Mouse (Mus musculus) heart, embryonic 12.5 days (tissue): Measurements from ENCODE around the gene Impdh1. TPM values are rescaled to one million over a fixed set of nuclear protein-coding genes. Genes with fewer than 3 reads are reported as not detected.

Experiments used
- ATAC-seq: fragments of 200-750 bp; cut with Nextera tagmentation; 2 replicates; pipeline ENCODE4 v1.8.0; 2017; ENCODE audit warnings: moderate TSS enrichment, moderate library complexity; ENCODE audit not compliant: insufficient number of reproducible peaks, low FRiP score
- H3K27ac ChIP-seq: fragments of 300-500 bp; sonication (generic); 2 replicates; pipeline ENCODE4 v1.5.1; 2016; ENCODE audit warnings: mild to moderate bottlenecking, moderate library complexity; ENCODE audit not compliant: poor library complexity, severe bottlenecking
- H3K27me3 ChIP-seq: fragments of 300-500 bp; sonication (generic); replicated peaks from 2 replicates; pipeline ENCODE4 v1.6.1; 2016; ENCODE audit warnings: mild to moderate bottlenecking, moderate library complexity
- H3K36me3 ChIP-seq: fragments of 300-500 bp; sonication (generic); 2 replicates; pipeline ENCODE4 v1.6.1; 2016; ENCODE audit warnings: mild to moderate bottlenecking, moderate library complexity
- H3K4me1 ChIP-seq: fragments of 300-500 bp; sonication (generic); replicated peaks from 2 replicates; pipeline ENCODE4 v1.6.1; 2016; ENCODE audit warnings: mild to moderate bottlenecking
- H3K4me2 ChIP-seq: fragments of 300-500 bp; sonication (generic); 2 replicates; pipeline ENCODE4 v1.6.1; 2016; ENCODE audit warnings: mild to moderate bottlenecking, moderate library complexity
- H3K4me3 ChIP-seq: fragments of 300-500 bp; sonication (generic); 2 replicates; pipeline ENCODE4 v1.5.1; 2016; ENCODE audit warnings: mild to moderate bottlenecking
- H3K9ac ChIP-seq: fragments of 300-500 bp; sonication (generic); 2 replicates; pipeline ENCODE4 v1.6.1; 2016; ENCODE audit warnings: mild to moderate bottlenecking, moderate library complexity
- H3K9me3 ChIP-seq: fragments of 300-500 bp; sonication (generic); replicated peaks from 2 replicates; pipeline ENCODE4 v1.6.1; 2016; ENCODE audit warnings: mild to moderate bottlenecking, moderate library complexity
- WGBS: fragments of 180-500 bp; shearing (Covaris S2); methylation state at CpG from one replicate; pipeline ENCODE4 v1.1.7; 2016; 5-methylcytosine and 5-hydroxymethylcytosine counted together
- microRNA-seq: library from miRNA; unstranded; fragments of <30 nt; microRNA quantifications from one replicate; pipeline ENCODE4, GENCODE M21; 2017
- polyA plus RNA-seq: library from polyadenylated mRNA; unstranded; fragments of >200 nt; fragmentation: Nextera tagmentation; extraction: Ambion mirVana; gene quantifications from 2 replicates; pipeline ENCODE4 v1.2.1, GENCODE M21; 2016

Gene Impdh1
- polyA plus RNA-seq, 1 experiment from 2014 or later: 40.8 TPM

DNA sequence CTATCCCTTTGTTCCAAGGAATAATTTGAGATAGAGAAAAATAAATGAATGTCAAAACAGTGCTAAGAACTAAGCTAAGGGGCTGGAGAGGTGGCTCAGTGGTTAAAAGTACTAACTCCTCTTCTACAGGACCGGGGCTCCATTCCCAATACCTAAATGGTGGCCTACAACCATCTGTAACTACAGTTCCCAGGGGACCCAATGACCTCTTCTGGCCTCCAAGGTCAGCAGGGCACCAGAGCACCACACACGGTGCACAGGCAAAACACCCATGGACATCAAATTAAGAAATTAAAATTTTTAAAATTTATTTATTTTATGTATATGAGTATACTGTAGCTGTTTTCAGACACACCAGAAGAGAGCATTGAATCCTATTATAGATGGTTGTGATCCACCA, 55.4 kb downstream of the Impdh1 start:
- Histone ChIP-seq H3K36me3 (peaks cover 42% of the 10 kb centered on the region), H3K27me3 (no peaks in the 10 kb centered on the region), H3K4me1 (peaks cover 9% of the 10 kb centered on the region), H3K9ac (no peak overlapping the region), H3K4me3 (no peak overlapping the region), H3K27ac (no peak overlapping the region), H3K9me3 (no peaks in the 10 kb centered on the region), H3K4me2 (no peak overlapping the region)
- WGBS: 91% methylated on average over 2 of the region's 2 CpGs
- ATAC-seq: no peak

GRCm38 (mm10) chr6:29156326-29156725, 59.8 kb downstream of the Impdh1 start:
- H3K4me3 ChIP-seq: no peak overlapping the region
- H3K9ac ChIP-seq: no peak overlapping the region
- H3K36me3 ChIP-seq: peaks cover 79% of the 10 kb centered on the region
- ATAC-seq: no peak
- no peaks in the 10 kb centered on the region for H3K9me3 ChIP-seq
- H3K4me1 ChIP-seq: no peaks in the 10 kb centered on the region
- WGBS: 91% methylated on average over 5 of the region's 5 CpGs
- H3K4me2 ChIP-seq: no peak overlapping the region
- no peak overlapping the region for H3K27ac ChIP-seq
- H3K27me3 ChIP-seq: no peaks in the 10 kb centered on the region

Small RNA genes within 50 kb of the gene (microRNA-seq; reads per million reads assigned to microRNA genes)
- gene Gm24303: not detected

Other genes starting within 250 kb of the Impdh1 start
- not detected in 2 replicates for gene Lep, start 156.1 kb downstream of the Impdh1 start, polyA plus RNA-seq
- 32.4 and 35.6 TPM in 2 replicates for gene Rbm28, start 51.4 kb downstream of the Impdh1 start, polyA plus RNA-seq
- gene Prrt4, start 36.8 kb downstream of the Impdh1 start, polyA plus RNA-seq: 3.0 and 3.1 TPM in 2 replicates
- gene Hilpda, start 56.1 kb upstream of the Impdh1 start, polyA plus RNA-seq: 22.7 TPM in 2 replicates
- gene Fam71f2, start 63.2 kb upstream of the Impdh1 start, polyA plus RNA-seq: 0.26 TPM in 1 of 2 replicates, not detected in the other
- gene Fam71f1, start 102.8 kb upstream of the Impdh1 start, polyA plus RNA-seq: 0.18 TPM in 2 replicates
- gene Calu, start 131.7 kb upstream of the Impdh1 start, polyA plus RNA-seq: 476 and 483 TPM in 2 replicates
- gene Opn1sw, start 172.1 kb upstream of the Impdh1 start, polyA plus RNA-seq: 0.65 and 0.69 TPM in 2 replicates
- gene Ccdc136, start 179.9 kb upstream of the Impdh1 start, polyA plus RNA-seq: 25.1 and 27.0 TPM in 2 replicates
- gene Flnc, start 216.9 kb upstream of the Impdh1 start, polyA plus RNA-seq: 90.7 and 98.1 TPM in 2 replicates